Mouse (Mus musculus) kidney, adult 2 months (tissue): Measurements from ENCODE around the gene Myo15b. TPM values are rescaled to one million over a fixed set of nuclear protein-coding genes. Genes with fewer than 3 reads are reported as not detected.

Source experiments
- DNase-seq: peaks from one replicate; pipeline ENCODE4 v3.0.0; 2021
- H3K27ac ChIP-seq: fragments of 200-500 bp; 2 replicates; pipeline ENCODE4 v1.5.1; 2012; ENCODE audit warnings: low read depth, low read length, control low read depth, inconsistent platforms; ENCODE audit not compliant: insufficient read depth
- H3K27me3 ChIP-seq: fragments of 200-500 bp; replicated peaks from 2 replicates; pipeline ENCODE4 v1.6.1; 2012; ENCODE audit warnings: mild to moderate bottlenecking, moderate library complexity, low read length, inconsistent platforms; ENCODE audit not compliant: control insufficient read depth, insufficient read depth
- H3K36me3 ChIP-seq: fragments of 200-500 bp; 2 replicates; pipeline ENCODE4 v1.6.1; 2012; ENCODE audit warnings: mild to moderate bottlenecking, moderate library complexity, low read length, inconsistent platforms; ENCODE audit not compliant: control insufficient read depth, insufficient read depth
- H3K4me1 ChIP-seq: fragments of 200-500 bp; 2 replicates; pipeline ENCODE4 v1.6.1; 2011; ENCODE audit warnings: low read length; ENCODE audit not compliant: control insufficient read depth, insufficient read depth
- H3K4me3 ChIP-seq: fragments of 200-500 bp; 2 replicates; pipeline ENCODE4 v1.5.1; 2011; ENCODE audit warnings: mild to moderate bottlenecking, low read depth, low read length, control low read depth; ENCODE audit not compliant: insufficient read depth
- CTCF ChIP-seq: fragments of 200-500 bp; conservative IDR thresholded peaks from 2 replicates; pipeline ENCODE4 v1.5.1; 2011; ENCODE audit warnings: low read depth, mild to moderate bottlenecking, control low read depth, low read length, moderate library complexity, mixed read lengths; ENCODE audit not compliant: insufficient read depth, insufficient read length
- POLR2A ChIP-seq: fragments of 200-500 bp; IDR thresholded peaks from one replicate; pipeline ENCODE4 v1.6.1; 2011; ENCODE audit warnings: low read depth, low read length, control low read depth
- WGBS: fragments of 180-500 bp; shearing (Covaris S2); methylation state at CpG from one replicate; pipeline ENCODE4 v1.1.7; 2018; 5-methylcytosine and 5-hydroxymethylcytosine counted together
- polyA plus RNA-seq: library from polyadenylated mRNA; depleted of rRNA; stranded (reverse); fragments of >200 nt; gene quantifications from 2 replicates; pipeline ENCODE4 v1.2.3, GENCODE M21; 2012

The Myo15b gene
- polyA plus RNA-seq, 1 experiment = 104 TPM

DNA sequence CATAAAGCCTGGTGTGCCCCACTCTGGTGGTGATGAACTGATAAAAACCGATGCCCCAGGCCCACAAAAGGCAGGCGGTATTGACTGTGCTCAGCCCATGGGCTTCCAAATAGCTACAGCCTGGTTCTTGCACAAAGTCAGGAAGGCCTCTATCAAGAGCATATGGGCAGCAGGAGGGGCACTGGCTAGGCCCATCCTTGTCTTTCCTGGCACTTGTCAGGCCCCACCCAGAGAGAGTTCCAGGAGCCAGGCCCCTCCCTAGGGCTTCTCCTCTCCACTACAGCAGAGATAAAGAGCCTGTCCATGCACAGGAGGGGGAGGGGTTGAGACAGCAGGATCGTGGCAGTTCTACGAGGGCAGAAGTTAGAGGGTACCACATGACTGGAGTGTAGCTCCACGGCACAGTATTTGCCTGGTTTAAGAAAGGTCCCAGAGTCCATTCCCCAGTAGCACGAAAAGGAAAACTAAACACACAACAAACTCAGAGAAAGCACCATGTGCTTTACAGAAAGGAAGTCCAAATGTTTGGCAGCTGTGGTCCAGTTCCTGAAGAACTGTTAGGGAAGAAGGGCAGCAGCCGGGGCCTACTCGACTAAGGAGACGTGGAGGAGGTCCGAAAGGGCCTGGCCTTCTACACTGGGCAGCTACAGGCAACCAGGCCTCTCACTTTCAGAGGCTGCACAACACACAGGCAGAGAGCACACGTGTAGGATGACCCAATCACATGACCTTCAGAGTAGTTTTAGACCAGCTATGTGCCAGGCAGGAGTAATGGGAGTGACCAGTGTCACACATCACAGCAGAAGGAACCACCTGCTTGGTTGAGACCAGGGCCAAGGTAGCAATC, 45.4 kb downstream of the Myo15b start:
- H3K4me1 ChIP-seq = peaks cover 64% of the 10 kb centered on the region

GRCm38 (mm10) chr11:115904231-115904955, 46.2 kb downstream of the Myo15b start:
- Histone ChIP-seq H3K4me1 (peaks cover 63% of the 10 kb centered on the region), H3K36me3 (no peaks in the 10 kb centered on the region), H3K4me3 (no peak overlapping the region), H3K27me3 (no peaks in the 10 kb centered on the region), H3K27ac (peak overlapping the region; percentile 87)
- no peak for TF ChIP-seq CTCF
- no peak for TF ChIP-seq POLR2A
- 60% methylated on average over 8 of the region's 8 CpGs for WGBS
- peak; percentile 56 for DNase-seq

More for the DNA sequence above, 45.4 kb downstream of the Myo15b start:
- TF ChIP-seq CTCF (no peak), POLR2A (no peak)
- DNase-seq = peak; percentile 30
- H3K36me3 ChIP-seq = no peaks in the 10 kb centered on the region
- no peak overlapping the region for H3K4me3 ChIP-seq
- WGBS = 36% methylated on average over 11 of the region's 11 CpGs
- peak overlapping the region; percentile 87 for H3K27ac ChIP-seq
- no peaks in the 10 kb centered on the region for H3K27me3 ChIP-seq

- Histone ChIP-seq H3K36me3 (no peaks in the 10 kb centered on the region), H3K27me3 (no peaks in the 10 kb centered on the region), H3K27ac (peak overlapping the region; percentile 87), H3K4me3 (no peak overlapping the region), H3K4me1 (peaks cover 57% of the 10 kb centered on the region)
- 57% methylated on average over 16 of the region's 16 CpGs for WGBS
- TF ChIP-seq POLR2A = no peak
- no peak for TF ChIP-seq CTCF
- peak; percentile 42 for DNase-seq
Observed at GRCm38 (mm10) chr11:115904956-115905790, 47.0 kb downstream of the Myo15b start.

- TF ChIP-seq CTCF = no peak
- no peak for TF ChIP-seq POLR2A
- Histone ChIP-seq H3K4me3 (no peak overlapping the region), H3K36me3 (no peaks in the 10 kb centered on the region), H3K27me3 (no peaks in the 10 kb centered on the region), H3K27ac (peak overlapping the region; percentile 87), H3K4me1 (peaks cover 53% of the 10 kb centered on the region)
- WGBS = 32% methylated on average over 3 of the region's 3 CpGs
- peak; percentile 88 for DNase-seq
Observed at GRCm38 (mm10) chr11:115906116-115906515, 47.9 kb downstream of the Myo15b start.

- no peaks in the 10 kb centered on the region for H3K36me3 ChIP-seq
- H3K4me3 ChIP-seq = no peak overlapping the region
- peak; percentile 70 for DNase-seq
- peak overlapping the region; percentile 87 for H3K27ac ChIP-seq
- TF ChIP-seq POLR2A (no peak), CTCF (no peak)
- H3K4me1 ChIP-seq = peaks cover 53% of the 10 kb centered on the region
- WGBS = 45% methylated on average over 5 of the region's 5 CpGs
- no peaks in the 10 kb centered on the region for H3K27me3 ChIP-seq
Observed at GRCm38 (mm10) chr11:115906521-115906920, 48.3 kb downstream of the Myo15b start.

DNA sequence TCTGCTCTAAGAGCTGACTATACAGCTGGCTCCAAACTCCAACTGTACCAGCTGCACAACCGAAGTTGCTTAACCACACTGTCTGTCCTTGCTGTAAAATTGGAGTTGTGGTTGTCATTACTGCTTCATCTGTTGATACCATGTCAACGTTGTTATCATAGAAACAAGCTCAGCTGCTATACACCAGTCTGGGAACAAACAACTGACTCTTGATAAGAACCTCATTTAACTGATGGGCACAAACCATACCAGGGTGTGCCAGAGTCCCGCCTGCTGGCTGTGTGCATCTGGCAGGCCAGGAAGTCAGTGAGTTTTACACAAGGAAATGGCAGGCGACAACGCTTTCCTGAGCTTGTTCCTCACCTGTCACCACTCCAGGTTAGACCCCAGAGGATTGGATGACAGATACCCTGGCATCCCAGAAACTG, 52.9 kb downstream of the Myo15b start:
- 70% methylated on average over 5 of the region's 5 CpGs for WGBS
- H3K4me1 ChIP-seq = peaks cover 25% of the 10 kb centered on the region
- DNase-seq = peak; percentile 23

More for the DNA sequence above, 52.9 kb downstream of the Myo15b start:
- H3K4me3 ChIP-seq = no peak overlapping the region
- H3K27me3 ChIP-seq = no peaks in the 10 kb centered on the region
- no peaks in the 10 kb centered on the region for H3K36me3 ChIP-seq
- peak overlapping the region; percentile 95 for H3K27ac ChIP-seq
- TF ChIP-seq POLR2A (no peak), CTCF (no peak)
